Comparison of ENCODE assay signal across 10 mouse cellular contexts in genomic region chr15:98806071-98806808, GRCm38 (mm10). TPM values are rescaled to one million over a fixed set of nuclear protein-coding genes. Genes with fewer than 3 reads are reported as not detected.
DNase-seq lines count a peak whose midpoint lies in the region; ATAC-seq and TF ChIP-seq lines count a peak whose summit lies in the region.
"Had no signal": no experiment of that assay in that cellular context is flagged by ENCODE, and none has a peak within 500 bp of the region (broad histone marks: within the 10 kb centered on the region; RNA-seq: fewer than 3 reads in every experiment).

No protein-coding gene starts in this region.

- H3K27me3 ChIP-seq in lung, embryonic 15.5 days: peaks cover 89% of the 10 kb centered on the region
- H3K27me3 ChIP-seq in forebrain, embryonic 10.5 days (ENCODE audit: poor library complexity, severe bottlenecking): peaks cover 100% of the 10 kb centered on the region
- H3K27me3 ChIP-seq in limb, embryonic 11.5 days (ENCODE audit: control insufficient read depth, insufficient read depth, low read length): peaks cover 91% of the 10 kb centered on the region

- H3K9me3 ChIP-seq in lung, embryonic 15.5 days: no peaks in the 10 kb centered on the region
- H3K9me3 ChIP-seq in forebrain, embryonic 10.5 days: no peaks in the 10 kb centered on the region
- no peaks in the 10 kb centered on the region for H3K9me3 ChIP-seq in limb, embryonic 11.5 days (ENCODE audit: control insufficient read depth, low read length)

- H3K4me3 ChIP-seq in lung, embryonic 15.5 days: peak overlapping the region; percentile 42
- peak overlapping the region; percentile 54 for H3K4me3 ChIP-seq in forebrain, embryonic 10.5 days
- peak overlapping the region; percentile 31 for H3K4me3 ChIP-seq in limb, embryonic 11.5 days (ENCODE audit: low read depth, low read length)
- H3K4me3 ChIP-seq in olfactory bulb, adult 2 months (ENCODE audit: insufficient read depth, low read depth, low read length): peak overlapping the region; percentile 79

- no peak; the same call in 1 of the 2 replicates for TF ChIP-seq POLR2A in olfactory bulb, adult 2 months (IDR thresholded peaks at IDR 0.05; ENCODE audit: insufficient read depth, low read depth, low read length)

- H3K36me3 ChIP-seq in lung, embryonic 15.5 days: 0 out of 2 replicates have a peak, but pooled peaks cover 5% of the 10 kb centered on the region
- peaks cover 6% of the 10 kb centered on the region for H3K36me3 ChIP-seq in forebrain, embryonic 10.5 days (replicated peaks)
- H3K36me3 ChIP-seq in limb, embryonic 11.5 days (ENCODE audit: control insufficient read depth, insufficient read depth, low read length): no peaks in the 10 kb centered on the region; the same call in 1 of the 2 replicates

- 17% methylated on average over 30 of the region's 30 CpGs for WGBS in lung, embryonic 15.5 days
- 2% methylated on average over 30 of the region's 30 CpGs for WGBS in forebrain, embryonic 10.5 days
- WGBS in limb, embryonic 11.5 days: 4% methylated on average over 30 of the region's 30 CpGs
- 21% methylated on average over 30 of the region's 30 CpGs for WGBS in olfactory bulb, adult 2 months

- H3K4me2 ChIP-seq in lung, embryonic 15.5 days: peak overlapping the region; percentile 86
- peak overlapping the region; percentile 67 for H3K4me2 ChIP-seq in limb, embryonic 11.5 days (ENCODE audit: low read depth, severe bottlenecking)

- TF ChIP-seq CTCF in olfactory bulb, adult 2 months (IDR thresholded peaks at IDR 0.05; ENCODE audit: insufficient read depth, low read depth, low read length): no peak

- peaks cover 43% of the 10 kb centered on the region for H3K4me1 ChIP-seq in lung, embryonic 15.5 days
- H3K4me1 ChIP-seq in forebrain, embryonic 10.5 days: peaks cover 65% of the 10 kb centered on the region
- peaks cover 21% of the 10 kb centered on the region for H3K4me1 ChIP-seq in limb, embryonic 11.5 days (ENCODE audit: control insufficient read depth, insufficient read depth, low read length)
- H3K4me1 ChIP-seq in olfactory bulb, adult 2 months (ENCODE audit: control insufficient read depth, insufficient read depth, low read length): peaks cover 51% of the 10 kb centered on the region

- no peak for DNase-seq in lung, postnatal 36 days
- peak; percentile 50 for DNase-seq in forebrain, embryonic 10.5 days (ENCODE audit: extremely low spot score, low spot score)
- DNase-seq in limb, embryonic 11.5 days (ENCODE audit: low spot score): peak; percentile 56
- no peak for DNase-seq in yolk sac, embryonic 10.5 days (ENCODE audit: low spot score)
- DNase-seq in frontal cortex, postnatal 10 days (ENCODE audit: low spot score in 2 of 2): no peak
- no peak for DNase-seq in kidney, adult 9 months
- DNase-seq: thymus, adult 18-20 months had no signal

- ATAC-seq in lung, embryonic 15.5 days (ENCODE audit: borderline replicate concordance, extremely low read depth, low FRiP score, low TSS enrichment): peak; percentile 13; the same call in 1 of the 2 replicates
- ATAC-seq in limb, embryonic 11.5 days (ENCODE audit: insufficient number of reproducible peaks, low FRiP score, low TSS enrichment, low read depth): no peak

- no peak overlapping the region for H3K9ac ChIP-seq in lung, embryonic 15.5 days
- no peak overlapping the region for H3K9ac ChIP-seq in limb, embryonic 11.5 days (ENCODE audit: low read length)

- H3K27ac ChIP-seq in lung, embryonic 15.5 days: no peak overlapping the region
- peak overlapping the region; percentile 53 for H3K27ac ChIP-seq in forebrain, embryonic 10.5 days
- H3K27ac ChIP-seq in limb, embryonic 11.5 days (replicated peaks; ENCODE audit: low read depth, low read length): no peak overlapping the region
- peak overlapping the region; percentile 76 for H3K27ac ChIP-seq in olfactory bulb, adult 2 months (ENCODE audit: insufficient read depth, low read depth, low read length)
- H3K27ac ChIP-seq: macrophage had no signal

RNA-seq across cellular contexts. Expression of gene Ddn, which starts 3.0 kb away (rescaled TPM):
- polyA plus RNA-seq in lung, embryonic 15.5 days (2015; fragmentation: Nextera tagmentation; extraction: Ambion mirVana): 0.04 TPM in 1 of 2 replicates, not detected in the other
- 0.10 TPM in 1 of 2 replicates, not detected in the other for polyA plus RNA-seq in forebrain, embryonic 10.5 days (2016; fragmentation: Nextera tagmentation; extraction: Ambion mirVana)
- not detected in 2 replicates for polyA plus RNA-seq in limb, embryonic 11.5 days (2014; fragmentation: Nextera tagmentation; extraction: Ambion mirVana)
- polyA plus RNA-seq in olfactory bulb, adult 2 months (2012; ENCODE audit: insufficient read depth, insufficient read length, low replicate concordance, missing spikeins): 108 TPM in 1 of 2 replicates, not detected in the other
- polyA plus RNA-seq: macrophage had no signal

RNA-seq across cellular contexts. Expression of gene Wnt1, which starts 16.6 kb away (rescaled TPM):
- not detected in 2 replicates for polyA plus RNA-seq in lung, embryonic 15.5 days (2015; fragmentation: Nextera tagmentation; extraction: Ambion mirVana)
- 0.49 and 1.3 TPM in 2 replicates for polyA plus RNA-seq in forebrain, embryonic 10.5 days (2016; fragmentation: Nextera tagmentation; extraction: Ambion mirVana)
- polyA plus RNA-seq in limb, embryonic 11.5 days (2014; fragmentation: Nextera tagmentation; extraction: Ambion mirVana): not detected in 2 replicates
- not detected in 2 replicates for polyA plus RNA-seq in olfactory bulb, adult 2 months (2012; ENCODE audit: insufficient read depth, insufficient read length, low replicate concordance, missing spikeins)
- polyA plus RNA-seq: macrophage had no signal

RNA-seq across cellular contexts. Expression of gene Prkag1, which starts 25.1 kb away (rescaled TPM):
- 105 and 113 TPM in 2 replicates for polyA plus RNA-seq in lung, embryonic 15.5 days (2015; fragmentation: Nextera tagmentation; extraction: Ambion mirVana)
- polyA plus RNA-seq in forebrain, embryonic 10.5 days (2016; fragmentation: Nextera tagmentation; extraction: Ambion mirVana): 90.4 and 93.5 TPM in 2 replicates
- polyA plus RNA-seq in limb, embryonic 11.5 days (2014; fragmentation: Nextera tagmentation; extraction: Ambion mirVana): 79.3 and 84.6 TPM in 2 replicates
- not detected in 2 replicates for polyA plus RNA-seq in olfactory bulb, adult 2 months (2012; ENCODE audit: insufficient read depth, insufficient read length, low replicate concordance, missing spikeins)

RNA-seq across cellular contexts. Expression of gene Wnt10b, which starts 28.3 kb away (rescaled TPM):
- 0.10 TPM in 1 of 2 replicates, not detected in the other for polyA plus RNA-seq in lung, embryonic 15.5 days (2015; fragmentation: Nextera tagmentation; extraction: Ambion mirVana)
- polyA plus RNA-seq in forebrain, embryonic 10.5 days (2016; fragmentation: Nextera tagmentation; extraction: Ambion mirVana): 0.12 and 0.33 TPM in 2 replicates
- polyA plus RNA-seq in limb, embryonic 11.5 days (2014; fragmentation: Nextera tagmentation; extraction: Ambion mirVana): 0.81 and 1.5 TPM in 2 replicates
- not detected in 2 replicates for polyA plus RNA-seq in olfactory bulb, adult 2 months (2012; ENCODE audit: insufficient read depth, insufficient read length, low replicate concordance, missing spikeins)
- polyA plus RNA-seq: macrophage had no signal

RNA-seq across cellular contexts. Expression of gene Arf3, which starts 43.2 kb away (rescaled TPM):
- 45.7 and 45.8 TPM in 2 replicates for polyA plus RNA-seq in lung, embryonic 15.5 days (2015; fragmentation: Nextera tagmentation; extraction: Ambion mirVana)
- 42.1 and 42.5 TPM in 2 replicates for polyA plus RNA-seq in forebrain, embryonic 10.5 days (2016; fragmentation: Nextera tagmentation; extraction: Ambion mirVana)
- 34.7 and 36.4 TPM in 2 replicates for polyA plus RNA-seq in limb, embryonic 11.5 days (2014; fragmentation: Nextera tagmentation; extraction: Ambion mirVana)
- 167 TPM in 1 of 2 replicates, not detected in the other for polyA plus RNA-seq in olfactory bulb, adult 2 months (2012; ENCODE audit: insufficient read depth, insufficient read length, low replicate concordance, missing spikeins)

Comparison
In these comparisons a context has a peak if more than half of its experiments do, and no peak if none do; other contexts are left out.
1. H3K27ac ChIP-seq: peak in forebrain, embryonic 10.5 days (single experiment) and olfactory bulb, adult 2 months (single experiment); none in lung, embryonic 15.5 days (single experiment) and limb, embryonic 11.5 days (single experiment).
2. DNase-seq: peak in forebrain, embryonic 10.5 days (single experiment) and limb, embryonic 11.5 days (single experiment); none in lung, postnatal 36 days (single experiment), yolk sac, embryonic 10.5 days (single experiment), frontal cortex, postnatal 10 days (0 of 2) and kidney, adult 9 months (single experiment).
3. RNA of gene Prkag1, which starts 25.1 kb away (polyA plus RNA-seq): 105 to 113 TPM in lung, embryonic 15.5 days, 90.4 to 93.5 TPM in forebrain, embryonic 10.5 days and 79.3 to 84.6 TPM in limb, embryonic 11.5 days; not detected in olfactory bulb, adult 2 months; every median in the first group is over 10 times any median in the second.
4. Peak in every context shown above with its lines, with median percentiles within 50 percentile points of each other: H3K4me3 ChIP-seq.